Mouse (Mus musculus) cerebellum, adult 9-11 months (tissue): Measurements from ENCODE around the gene Tead3.
"Not testable (repeated sequence)": the region's sequence is repeated elsewhere in the genome, so short reads cannot be mapped to it uniquely, and the experiment has no call there.

Experiments used
- DNase-seq: peaks from one replicate; pipeline ENCODE4 v3.0.0; 2022

Tead3 gene

DNA sequence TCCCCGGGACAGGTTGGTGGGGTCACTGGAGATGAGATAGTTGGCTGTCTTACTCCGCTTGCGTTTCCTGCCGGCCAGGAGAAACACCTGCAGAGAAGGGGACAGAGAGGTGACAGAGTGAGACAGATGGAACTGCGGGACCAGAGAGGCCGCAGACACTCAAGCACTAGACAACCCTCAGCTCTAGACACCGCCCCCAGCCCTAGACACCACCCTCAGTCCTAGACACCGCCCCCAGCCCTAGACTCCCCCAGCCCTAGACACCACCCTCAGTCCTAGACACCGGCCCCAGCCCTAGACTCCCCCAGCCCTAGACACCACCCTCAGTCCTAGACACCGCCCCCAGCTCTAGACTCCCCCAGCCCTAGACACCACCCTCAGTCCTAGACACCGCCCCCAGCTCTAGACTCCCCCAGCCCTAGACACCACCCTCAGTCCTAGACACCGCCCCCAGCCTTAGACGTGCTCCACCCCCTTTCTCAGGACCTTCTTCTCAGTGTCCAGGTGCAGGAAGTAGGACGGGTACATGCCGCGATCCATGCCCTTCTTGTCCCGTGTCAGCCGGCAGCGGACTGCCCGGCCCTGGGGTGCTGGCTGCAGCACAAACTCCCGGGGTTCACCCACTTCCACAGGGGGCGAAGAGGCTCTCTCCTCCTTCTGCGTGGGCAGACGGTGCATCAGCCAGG is 8.1 kb upstream of the Tead3 start:
- DNase-seq, result not testable (repeated sequence)

DNA sequence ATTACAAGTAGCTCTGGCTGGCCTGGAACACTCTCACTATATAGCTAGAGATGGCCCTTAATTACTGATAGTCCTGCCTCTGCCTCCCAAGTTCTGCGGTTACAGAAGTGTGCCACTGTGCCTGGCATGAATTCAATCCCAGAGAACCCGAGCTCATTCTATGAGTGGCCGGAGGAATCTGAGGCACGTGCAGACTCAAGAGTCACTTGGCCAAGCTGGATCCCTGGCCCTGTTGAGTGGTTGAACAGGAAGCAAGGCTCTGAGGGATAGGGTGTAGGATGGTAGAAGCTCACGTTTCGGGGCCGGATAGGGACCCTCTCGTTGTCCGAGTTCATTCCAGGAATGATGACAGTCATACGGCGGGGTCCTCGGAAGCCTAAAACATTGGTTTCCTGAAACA is 5.3 kb upstream of the Tead3 start:
- no peak for DNase-seq

DNA sequence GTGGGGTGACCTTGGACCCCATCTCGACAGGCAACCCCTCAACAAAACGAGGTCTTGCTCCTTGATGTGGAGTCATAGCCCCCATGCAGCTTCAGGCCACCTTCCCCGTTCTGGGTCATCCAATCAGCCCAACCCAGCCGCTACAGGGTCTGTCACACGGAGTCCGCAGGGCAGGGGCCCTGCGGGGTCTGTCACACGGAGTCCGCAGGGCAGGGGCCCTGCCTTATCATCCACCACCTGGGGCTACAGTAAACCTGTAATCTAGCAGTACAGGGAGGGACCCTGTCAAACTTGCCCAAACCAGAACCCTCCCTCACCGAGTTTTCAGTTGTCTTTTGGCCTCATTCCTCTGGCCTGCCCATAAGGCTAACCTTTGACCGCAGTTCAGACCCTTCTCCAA is 1.4 kb upstream of the Tead3 start:
- DNase-seq, result no peak

DNA sequence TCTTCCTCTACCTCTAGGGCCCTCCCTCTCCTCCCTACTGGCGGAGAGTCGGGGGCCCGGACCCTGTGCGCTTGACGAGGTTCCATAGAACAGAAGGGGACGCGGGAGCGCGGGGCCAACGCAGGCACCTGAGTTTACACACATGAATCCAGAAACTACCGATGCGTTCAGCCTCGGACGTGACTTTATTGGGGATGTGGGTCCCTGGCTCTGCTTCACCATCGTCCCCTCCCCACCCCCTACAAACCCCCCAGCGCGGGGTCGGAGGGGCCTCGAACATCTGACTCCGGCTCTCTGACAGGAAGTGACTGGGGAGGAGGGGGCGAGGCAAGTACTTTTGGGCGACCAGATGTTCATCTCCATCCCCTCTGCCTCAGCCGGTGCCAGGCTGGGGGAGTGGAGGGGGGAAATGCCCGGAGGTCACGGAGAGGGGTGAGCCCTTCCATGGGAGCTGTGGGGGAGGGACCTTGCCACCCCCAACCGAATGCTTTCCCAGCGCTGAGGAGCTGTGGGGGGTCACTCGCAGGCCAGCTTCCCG is 805 bp upstream of the Tead3 start:
- no peak for DNase-seq

DNA sequence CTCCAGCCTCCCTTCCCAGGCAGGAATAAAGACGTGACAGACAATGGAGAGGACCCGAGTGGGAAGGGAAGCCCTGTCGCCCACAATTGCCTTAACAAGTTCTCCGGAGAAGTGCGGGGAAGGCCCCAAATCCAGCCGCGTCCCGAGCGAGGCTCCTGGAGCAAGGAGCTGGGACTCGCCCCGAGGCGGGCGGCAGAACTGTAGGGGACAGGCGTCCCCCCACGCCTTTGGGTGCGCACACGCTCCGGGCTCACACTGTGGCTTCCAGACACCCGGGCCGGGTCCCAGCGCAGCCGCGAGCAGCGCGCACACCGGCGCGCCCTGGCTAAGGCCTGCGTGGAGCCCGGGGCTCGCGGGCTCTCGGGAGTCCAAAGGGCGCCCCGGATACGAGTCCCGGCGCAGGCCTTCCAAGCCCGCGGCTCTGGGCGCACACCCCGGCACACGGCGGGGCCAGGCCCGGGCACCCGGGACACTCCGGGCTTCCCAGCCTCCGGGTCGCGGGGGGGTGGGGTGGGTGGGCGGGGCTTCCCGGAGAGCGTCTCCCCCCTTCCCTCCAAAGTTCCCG is 634 bp downstream of the Tead3 start:
- DNase-seq, result no peak

DNA sequence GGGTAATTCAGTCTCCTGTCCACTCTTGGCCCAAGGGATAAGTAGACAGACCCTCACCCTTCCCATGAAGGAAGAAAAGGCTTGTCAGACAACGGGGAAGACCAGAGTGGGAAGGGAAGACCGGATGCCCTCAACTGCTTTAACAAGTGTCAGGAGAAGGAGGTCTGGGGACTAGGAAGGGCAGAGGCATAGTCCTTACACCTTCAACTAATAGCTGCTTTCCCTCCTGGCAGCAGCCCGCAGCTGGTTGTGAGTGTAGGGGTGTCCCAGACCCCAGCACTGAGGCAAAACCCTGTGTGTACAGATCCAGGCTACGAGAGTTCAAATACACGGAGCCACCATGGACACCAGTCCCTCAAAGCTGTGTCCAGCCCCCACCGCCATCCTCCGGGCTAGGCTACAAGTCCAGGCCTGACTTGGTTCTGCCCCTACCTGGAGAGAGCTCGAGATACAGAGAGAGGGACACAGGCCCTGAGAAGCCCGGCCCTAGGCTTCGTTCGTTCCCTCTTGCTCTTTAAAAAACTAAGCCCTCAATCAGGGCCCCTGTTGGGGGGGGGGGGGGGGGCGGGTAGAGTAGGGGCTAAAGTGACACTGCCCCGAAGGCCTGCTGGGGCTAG is 1.2 kb downstream of the Tead3 start:
- no peak for DNase-seq

DNA sequence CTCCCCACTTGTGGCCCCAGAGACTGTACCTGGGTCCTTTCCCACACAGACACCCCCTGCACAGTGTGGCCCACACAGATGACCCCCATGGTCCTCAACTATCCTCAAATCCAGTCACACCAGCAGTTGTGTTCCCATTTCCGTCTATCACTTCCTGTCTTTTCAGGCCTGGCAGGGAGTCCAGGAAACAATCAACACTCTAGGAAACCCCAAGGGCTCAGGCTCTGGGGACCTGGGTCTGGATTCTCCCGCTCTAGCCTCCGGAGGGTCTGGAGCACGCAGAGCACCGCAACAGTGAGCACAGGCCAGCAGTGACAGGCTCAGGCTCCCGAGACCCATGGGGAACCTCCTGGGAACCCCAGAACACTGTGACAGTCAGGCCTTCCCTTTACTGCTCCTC is 2.4 kb downstream of the Tead3 start:
- no peak for DNase-seq

DNA sequence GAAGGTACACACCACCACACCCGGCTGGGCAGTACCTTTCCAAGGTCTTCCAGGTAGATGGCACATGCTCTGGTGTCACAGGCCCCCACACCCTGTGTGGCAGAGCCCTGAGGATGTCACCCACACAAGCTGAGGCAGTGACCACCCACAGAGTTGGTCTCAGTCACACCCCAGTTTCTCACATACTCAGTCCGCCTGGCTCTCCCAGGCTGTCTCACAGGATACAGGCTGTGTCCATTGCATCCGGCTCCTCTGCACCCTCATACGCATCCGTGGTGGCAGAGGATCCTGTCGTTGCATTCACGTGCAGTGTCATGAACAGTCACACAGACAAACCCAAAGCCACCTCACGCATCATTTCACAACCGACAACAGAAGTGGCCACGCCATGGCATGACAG is 3.3 kb downstream of the Tead3 start:
- no peak for DNase-seq

DNA sequence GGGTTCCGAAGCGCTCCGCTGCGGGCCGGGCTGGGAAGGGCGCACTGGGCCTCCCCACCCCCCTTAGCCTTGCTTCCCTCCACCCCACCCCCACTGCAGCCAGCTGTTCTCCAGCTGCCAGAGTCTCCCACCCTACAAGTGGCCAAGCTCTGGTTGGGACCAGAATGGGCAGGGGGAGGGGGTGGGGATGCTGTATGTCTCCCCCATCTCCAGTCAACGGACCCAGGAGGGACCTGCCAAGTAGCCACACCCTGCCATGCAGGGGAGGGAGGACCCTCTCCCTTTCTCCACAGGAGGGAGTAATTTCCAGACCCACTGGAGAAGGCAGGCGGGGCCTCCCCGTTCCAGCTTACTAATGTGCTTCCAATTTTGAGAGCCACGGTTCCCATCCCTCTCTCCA is 4.7 kb downstream of the Tead3 start:
- no peak for DNase-seq

DNA sequence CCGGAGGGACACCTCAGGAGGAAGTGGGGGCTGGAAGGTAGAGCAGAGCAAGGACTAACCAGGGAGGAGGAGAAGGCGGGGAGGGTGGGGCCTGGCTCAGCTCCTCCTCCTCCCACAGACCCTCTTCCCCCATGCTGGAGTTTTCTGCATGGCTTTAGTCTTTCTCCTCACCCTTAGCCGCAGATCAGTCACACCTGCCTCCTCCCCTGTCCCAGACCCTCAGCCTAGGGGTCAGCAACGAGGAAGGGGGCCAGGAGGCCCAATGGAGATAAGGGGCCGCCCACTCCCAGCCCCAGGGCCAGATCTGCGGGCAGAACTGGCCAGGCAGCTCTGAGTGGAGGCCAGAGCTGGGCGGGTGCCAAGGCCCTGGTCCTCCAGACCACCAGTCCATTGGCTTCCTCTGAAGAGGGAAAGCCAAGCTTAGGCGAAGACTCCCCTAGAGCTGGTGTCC is 5.3 kb downstream of the Tead3 start:
- DNase-seq, result no peak

DNA sequence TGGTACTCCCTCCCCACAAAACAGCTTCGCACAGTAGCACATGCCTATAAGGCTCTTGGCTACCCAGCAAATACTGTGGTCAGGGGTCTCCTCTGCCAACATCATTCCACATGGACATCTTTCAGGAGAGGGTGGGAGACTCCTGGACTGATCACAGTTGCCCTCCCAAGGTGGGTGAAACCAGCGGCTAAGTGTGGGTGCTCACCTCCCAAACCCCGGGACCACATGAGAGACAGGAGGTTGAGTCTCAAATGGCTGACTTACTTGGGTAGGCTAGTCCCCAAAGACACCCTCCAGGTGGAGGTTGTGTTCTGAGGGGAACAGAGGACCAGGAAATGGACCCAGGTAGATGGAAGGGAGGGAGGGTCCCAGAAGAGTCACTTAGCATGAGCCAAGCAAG is 5.9 kb downstream of the Tead3 start:
- no peak for DNase-seq

DNA sequence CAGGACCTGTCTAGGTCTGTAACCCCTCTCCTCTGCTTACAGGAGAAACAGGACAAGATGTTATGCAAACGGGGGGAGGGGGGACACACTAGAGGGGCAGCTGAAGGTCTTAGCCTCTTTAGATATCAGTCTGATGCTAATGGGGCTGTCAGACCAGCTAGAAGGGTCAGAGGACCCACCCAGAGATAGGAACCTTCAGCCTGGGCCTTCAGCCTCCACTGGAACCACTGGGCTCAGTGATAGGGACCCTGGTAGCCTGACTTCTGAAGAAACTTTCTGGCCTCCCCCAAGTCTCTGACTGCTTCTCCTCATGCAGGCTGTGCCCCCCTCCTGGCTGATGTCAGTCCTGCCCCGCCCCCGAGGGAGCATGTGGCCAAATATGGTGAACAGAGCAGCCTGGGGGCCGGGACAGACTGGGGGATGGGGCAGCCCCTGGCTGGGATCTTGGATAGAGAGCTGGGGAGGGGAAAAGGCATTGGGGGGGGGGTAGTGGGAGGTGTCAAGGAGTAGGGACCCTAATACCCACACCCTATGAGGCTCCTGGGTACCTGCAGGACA is 6.5 kb downstream of the Tead3 start:
- DNase-seq, result no peak

DNA sequence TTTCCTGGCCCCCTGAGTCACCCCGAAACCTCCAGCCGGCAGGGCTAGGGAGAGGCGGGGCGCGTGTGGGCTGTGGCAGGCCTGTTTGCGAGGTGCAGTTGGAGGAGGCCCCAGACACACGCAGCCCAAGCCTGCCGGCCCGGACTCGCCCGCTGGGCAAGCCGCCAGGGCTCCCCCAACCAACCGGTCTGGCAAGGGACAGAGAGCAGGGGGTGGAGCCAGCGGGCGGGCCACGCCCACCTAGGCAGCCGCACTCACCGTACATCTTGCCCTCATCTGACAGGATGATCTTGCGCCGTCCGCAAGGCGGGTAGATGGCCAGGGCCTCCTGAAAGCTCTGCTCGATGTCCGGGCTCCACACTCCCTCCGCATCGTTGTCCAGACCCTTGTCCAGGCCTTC is 9.5 kb downstream of the Tead3 start:
- peak; percentile 46 for DNase-seq

DNA sequence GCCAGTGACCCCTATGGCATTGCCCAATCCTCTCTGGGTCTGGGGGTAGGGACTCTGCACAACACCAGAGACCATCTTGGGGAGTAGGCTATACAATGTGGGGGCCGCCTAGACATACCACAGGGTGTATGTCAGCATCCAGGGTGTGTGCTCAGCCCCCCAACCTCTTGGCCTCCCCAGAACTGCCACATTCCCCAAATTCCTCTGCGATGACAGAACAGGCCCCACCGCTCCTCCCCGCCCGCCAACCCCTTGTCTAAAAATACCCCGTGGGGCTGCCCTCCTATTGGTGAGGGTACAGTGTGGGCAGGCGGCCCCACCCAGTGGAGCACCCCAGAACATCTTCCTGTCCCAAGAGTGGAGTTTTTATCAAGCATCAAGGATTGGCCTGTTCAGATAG is 10.0 kb downstream of the Tead3 start:
- DNase-seq, result no peak

DNA sequence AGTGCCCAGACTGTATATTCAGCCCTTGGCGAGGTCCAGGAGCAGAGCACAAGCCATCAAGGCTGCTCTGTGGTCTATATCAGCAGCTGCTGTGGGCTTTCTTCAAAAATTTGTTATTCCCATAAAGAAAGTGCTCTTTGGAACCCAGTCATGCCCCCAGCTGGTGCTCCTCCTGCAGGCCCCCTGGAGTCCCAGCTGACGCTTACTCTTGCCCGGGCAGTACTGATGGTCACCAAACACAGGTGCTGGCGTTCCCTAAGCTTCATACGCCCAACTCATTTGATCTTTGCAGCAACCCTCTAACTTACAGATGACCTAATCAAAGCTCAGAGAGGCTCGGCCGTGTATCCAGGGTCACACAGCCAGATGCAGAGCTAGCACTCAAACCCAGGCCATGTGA is 13.1 kb downstream of the Tead3 start:
- DNase-seq, result no peak

DNA sequence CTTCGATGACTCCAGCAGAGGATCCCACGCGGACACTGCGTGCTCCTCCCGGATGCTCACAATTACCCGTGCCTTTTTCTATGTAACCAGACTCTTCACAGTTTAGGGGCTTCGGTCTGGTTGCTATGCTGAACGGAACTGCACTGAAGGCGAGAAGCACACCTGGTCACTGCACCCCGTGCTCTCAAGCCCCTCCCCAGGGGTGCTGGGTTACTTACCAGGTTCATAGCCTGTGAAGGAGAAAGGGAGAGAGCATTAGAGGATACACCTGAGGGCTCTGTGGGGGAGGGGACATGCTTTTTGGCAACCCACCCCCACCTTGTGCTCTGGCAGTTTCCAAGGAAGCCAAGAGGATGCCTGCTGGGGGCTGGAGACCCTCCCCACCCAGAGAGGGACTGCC is 15.3 kb downstream of the Tead3 start:
- DNase-seq, result no peak

DNA sequence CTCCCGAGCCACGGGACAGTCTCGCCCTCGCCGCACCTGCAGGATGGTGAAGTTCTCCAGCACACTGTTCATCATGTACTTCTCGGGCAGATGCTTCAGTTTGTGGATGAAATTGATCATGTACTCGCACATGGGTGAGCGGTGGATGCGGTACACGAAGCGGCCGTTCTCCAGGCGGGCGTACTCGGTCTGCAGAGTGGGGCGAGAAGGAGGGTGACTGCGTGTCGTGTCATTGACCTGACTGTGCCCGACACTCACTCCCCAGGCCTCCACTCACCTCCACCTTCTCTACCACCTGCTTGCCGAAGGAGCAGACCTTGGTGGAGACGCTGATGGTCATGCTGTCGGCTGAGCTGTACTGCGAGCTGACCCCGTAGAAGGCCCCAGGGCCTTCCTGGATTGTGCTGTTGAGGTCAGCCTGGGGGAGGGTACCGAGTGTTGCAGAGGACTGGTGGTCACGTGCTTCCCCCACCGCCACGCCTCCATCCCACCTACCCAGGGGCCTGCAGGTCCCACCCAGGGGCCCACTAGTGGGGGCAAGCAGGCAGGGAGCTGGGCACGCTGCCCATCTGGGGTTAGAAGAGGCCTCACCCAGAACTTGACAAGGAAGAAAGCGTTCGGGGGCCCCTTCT is 17.6 kb downstream of the Tead3 start:
- peak; percentile 24 for DNase-seq

DNA sequence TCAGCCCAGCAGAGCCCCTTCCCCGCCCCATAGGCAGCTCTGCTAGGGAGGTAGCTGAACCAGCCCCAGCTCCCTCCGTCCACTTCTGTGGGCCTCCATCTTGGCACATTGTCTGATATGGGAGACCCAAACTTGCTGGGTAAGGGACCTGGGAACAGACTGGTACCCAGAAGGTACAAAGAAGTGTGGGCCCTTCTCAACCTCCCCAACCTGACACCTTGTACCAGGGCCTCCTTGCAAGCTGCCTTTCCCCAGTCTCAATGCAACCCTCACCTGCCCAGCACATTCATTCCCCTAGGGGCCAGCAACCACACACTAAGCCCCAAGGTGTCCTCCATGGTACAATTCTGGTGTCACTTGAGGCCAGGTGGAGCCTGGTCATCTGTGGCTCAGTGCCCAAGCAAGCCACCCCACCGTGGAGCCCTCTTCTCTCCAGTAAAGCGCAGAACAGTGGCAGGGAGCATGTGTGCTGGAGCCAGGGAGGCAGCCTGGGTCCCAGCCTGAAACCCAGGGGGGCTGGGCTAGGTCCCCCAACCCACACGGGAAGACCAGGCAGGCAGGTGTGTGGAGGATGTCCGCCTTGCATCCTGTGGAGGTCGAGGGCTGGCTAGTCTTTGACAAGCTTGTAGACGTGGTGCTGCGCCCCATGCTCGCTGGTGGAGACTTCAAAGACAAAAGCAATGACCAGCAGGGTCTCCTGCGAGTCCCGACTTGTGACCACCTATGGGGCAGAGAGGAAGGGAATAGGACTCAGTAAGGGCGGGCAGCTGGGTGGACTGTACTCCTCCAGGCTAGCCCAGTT is 18.3 kb downstream of the Tead3 start:
- DNase-seq, result peak; percentile 27

DNA sequence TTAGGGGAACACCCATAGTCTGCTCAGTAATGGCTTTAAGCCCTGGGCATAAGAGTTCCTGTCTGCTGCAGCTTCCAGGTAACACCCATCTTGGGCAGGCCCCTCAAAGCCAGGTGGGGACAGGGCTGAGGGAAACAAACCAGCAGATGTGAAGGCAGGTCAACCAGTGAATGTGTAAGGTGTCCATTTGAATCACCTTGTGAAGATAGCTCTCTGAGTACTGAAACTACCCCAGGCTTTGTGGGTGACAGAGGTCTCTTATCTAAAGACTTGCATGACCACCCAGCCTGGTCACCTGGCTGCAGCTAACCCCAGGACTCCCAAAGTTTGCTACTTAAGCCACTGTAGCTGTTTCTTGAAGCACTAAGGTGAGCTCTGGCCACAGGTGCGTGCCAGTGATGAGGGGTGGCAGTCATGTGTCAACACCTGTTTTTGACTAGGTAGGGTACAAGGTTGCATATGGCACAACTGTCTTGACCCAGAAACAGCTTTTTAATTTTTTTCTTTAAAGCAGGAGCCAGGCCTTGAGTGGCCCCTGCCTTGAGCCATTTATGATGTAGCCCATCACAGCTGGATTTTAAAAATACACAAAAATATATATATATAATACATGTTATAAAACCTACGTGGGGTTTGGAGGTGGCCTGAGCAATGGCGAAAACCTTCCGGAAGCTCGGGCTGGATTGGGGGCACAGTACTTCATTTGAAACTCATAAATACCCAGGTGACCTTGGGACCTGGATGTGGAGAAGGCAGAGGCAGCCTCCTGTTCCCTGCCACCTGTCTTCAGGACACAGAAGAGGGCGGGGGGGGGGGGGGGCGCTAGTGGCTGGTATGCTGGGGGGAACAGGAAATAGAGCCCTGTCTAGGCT is 19.1 kb downstream of the Tead3 start:
- DNase-seq, result no peak

DNA sequence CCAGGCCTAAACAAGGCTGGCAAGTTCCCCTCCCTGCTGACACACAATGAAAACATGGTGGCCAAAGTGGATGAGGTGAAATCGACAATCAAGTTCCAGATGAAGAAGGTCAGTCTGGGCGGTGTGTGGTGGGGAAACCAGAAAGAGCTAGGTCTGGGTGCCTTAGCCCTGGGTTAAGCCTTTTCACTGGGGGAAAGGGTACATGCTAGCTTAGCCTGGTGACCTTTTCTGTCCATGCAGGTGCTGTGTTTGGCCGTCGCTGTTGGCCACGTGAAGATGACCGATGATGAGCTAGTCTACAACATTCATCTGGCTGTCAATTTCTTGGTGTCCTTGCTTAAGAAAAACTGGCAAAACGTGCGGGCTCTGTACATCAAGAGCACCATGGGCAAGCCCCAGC is 20.0 kb downstream of the Tead3 start:
- not testable (repeated sequence) for DNase-seq

DNA sequence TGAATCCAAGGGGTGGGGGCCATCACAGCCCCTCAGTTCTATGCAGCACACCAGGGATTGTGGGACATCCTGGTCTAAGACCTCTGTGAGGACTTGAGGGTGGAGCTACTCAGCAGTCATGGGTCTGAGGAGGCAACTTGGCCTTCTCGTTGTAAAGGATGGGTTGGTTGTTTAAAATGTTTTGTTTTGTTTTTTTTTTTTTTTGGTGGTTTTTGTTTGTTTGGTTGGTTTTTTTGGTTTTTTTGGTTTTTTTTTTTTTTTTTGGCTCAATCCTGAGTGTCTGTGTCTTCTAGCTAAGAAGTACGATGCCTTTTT is 20.4 kb downstream of the Tead3 start:
- DNase-seq, result no peak
